Mouse (Mus musculus) kidney, postnatal 0 days (tissue): ENCODE results near the gene Acp5. TPM values are rescaled to one million over a fixed set of nuclear protein-coding genes. Genes with fewer than 3 reads are reported as not detected.

ENCODE experiments used
- ATAC-seq: fragments of 200-750 bp; cut with Nextera tagmentation; replicated peaks from 2 replicates; pipeline ENCODE4 v1.8.0; 2017; ENCODE audit warnings: low read depth, moderate number of reproducible peaks, moderate TSS enrichment, moderate library complexity; ENCODE audit not compliant: low FRiP score
- DNase-seq: peaks from one replicate; pipeline ENCODE4 v3.0.0-alpha.2; 2016; ENCODE audit warnings: low spot score
- H3K27ac ChIP-seq: fragments of 300-500 bp; sonication (generic); 2 replicates; pipeline ENCODE4 v1.5.1; 2014; ENCODE audit warnings: mild to moderate bottlenecking
- H3K27me3 ChIP-seq: fragments of 300-500 bp; sonication (generic); 2 replicates; pipeline ENCODE4 v1.6.1; 2014; ENCODE audit warnings: low read length, mixed read lengths; ENCODE audit not compliant: insufficient read depth
- H3K36me3 ChIP-seq: fragments of 300-500 bp; sonication (generic); 2 replicates; pipeline ENCODE4 v1.6.1; 2014; ENCODE audit warnings: low read length, mixed read lengths; ENCODE audit not compliant: insufficient read depth
- H3K4me1 ChIP-seq: fragments of 300-500 bp; sonication (generic); replicated peaks from 2 replicates; pipeline ENCODE4 v1.6.1; 2014; ENCODE audit warnings: antibody characterized with exemption, low read length, mixed read lengths; ENCODE audit not compliant: insufficient read depth
- H3K4me2 ChIP-seq: fragments of 300-500 bp; sonication (generic); 2 replicates; pipeline ENCODE4 v1.6.1; 2014; ENCODE audit warnings: mild to moderate bottlenecking, low read length, moderate library complexity, mixed read lengths
- H3K4me3 ChIP-seq: fragments of 300-500 bp; sonication (generic); replicated peaks from 2 replicates; pipeline ENCODE4 v1.5.1; 2014; ENCODE audit warnings: low read depth, low read length
- H3K9ac ChIP-seq: fragments of 300-500 bp; sonication (generic); 2 replicates; pipeline ENCODE4 v1.6.1; 2014; ENCODE audit warnings: low read depth, low read length
- H3K9me3 ChIP-seq: fragments of 300-500 bp; sonication (generic); replicated peaks from 2 replicates; pipeline ENCODE4 v1.6.1; 2016; ENCODE audit warnings: low read length, inconsistent platforms, mixed read lengths
- CTCF ChIP-seq: IDR thresholded peaks from 2 replicates; pipeline ENCODE4 v1.5.1; 2016; ENCODE audit warnings: antibody characterized with exemption, low read depth, mild to moderate bottlenecking, moderate library complexity
- WGBS: fragments of 180-500 bp; shearing (Covaris S2); extraction: QIAGEN DNeasy Blood & Tissue Kit; methylation state at CpG from one replicate; pipeline ENCODE4 v1.1.7; 2014; 5-methylcytosine and 5-hydroxymethylcytosine counted together
- polyA plus RNA-seq: library from polyadenylated mRNA; unstranded; fragments of >200 nt; fragmentation: Nextera tagmentation; extraction: Ambion mirVana; gene quantifications from 2 replicates; pipeline ENCODE4 v1.2.1, GENCODE M21; 2015

The Acp5 gene
- polyA plus RNA-seq, 1 experiment from 2014 or later, result 6.3 TPM

DNA sequence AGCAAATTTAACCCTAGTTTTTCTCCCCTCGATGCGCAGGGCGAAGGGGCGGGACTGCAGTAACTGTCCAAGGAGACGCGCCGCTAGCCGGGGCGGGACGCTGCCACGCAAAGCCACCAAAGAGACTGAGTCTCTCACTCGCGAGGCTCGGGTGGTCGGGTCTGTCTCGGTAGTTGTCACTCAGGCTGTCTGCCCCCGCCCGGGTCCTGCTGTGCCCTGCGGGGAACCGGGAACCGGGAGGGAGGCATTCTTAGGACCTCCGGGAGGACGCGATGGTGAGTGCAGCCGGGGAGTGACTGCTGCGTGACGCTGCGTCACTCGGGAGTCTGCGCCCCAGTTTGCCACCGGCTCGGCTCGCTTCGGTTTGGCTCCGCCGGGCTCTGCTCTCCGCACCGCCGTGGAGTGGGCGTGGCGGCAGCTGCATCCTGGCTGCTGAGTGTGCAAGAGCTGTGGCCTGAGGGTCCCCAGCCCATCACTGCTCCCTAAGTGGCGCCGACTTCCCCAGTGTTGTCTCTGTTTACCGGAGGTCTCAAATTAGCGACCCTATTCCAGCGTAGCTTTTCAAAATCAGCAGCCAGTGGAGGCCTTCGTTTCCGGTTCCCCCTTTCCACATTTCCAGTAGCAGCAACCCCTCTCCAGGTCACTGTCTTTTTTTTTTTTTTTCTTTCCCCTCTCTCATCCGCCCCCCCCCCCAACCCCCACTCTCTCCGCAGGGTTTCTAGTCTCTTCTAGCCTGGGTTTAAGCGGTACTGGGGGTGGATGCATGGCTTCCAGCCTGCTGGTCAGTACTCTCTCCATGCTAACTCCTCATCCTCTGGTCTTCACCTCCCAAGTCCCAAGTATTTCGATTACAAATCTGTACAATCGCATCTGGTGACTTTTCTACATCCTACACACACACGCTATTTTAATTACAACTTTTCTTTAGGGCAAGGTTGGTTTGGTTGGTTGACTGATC is 29.5 kb upstream of the Acp5 start:
- no peaks in the 10 kb centered on the region for H3K9me3 ChIP-seq
- H3K27me3 ChIP-seq, result no peaks in the 10 kb centered on the region
- peak overlapping the region; percentile 55 for H3K9ac ChIP-seq
- no peaks in the 10 kb centered on the region for H3K4me1 ChIP-seq
- no peak for TF ChIP-seq CTCF
- ATAC-seq (peak; percentile 62), DNase-seq (peak; percentile 59)
- WGBS, result 3% methylated on average over 53 of the region's 54 CpGs
- peak overlapping the region; percentile 83 for H3K4me2 ChIP-seq
- H3K4me3 ChIP-seq, result peak overlapping the region; percentile 51
- no peak overlapping the region for H3K27ac ChIP-seq
- H3K36me3 ChIP-seq, result no peaks in the 10 kb centered on the region

DNA sequence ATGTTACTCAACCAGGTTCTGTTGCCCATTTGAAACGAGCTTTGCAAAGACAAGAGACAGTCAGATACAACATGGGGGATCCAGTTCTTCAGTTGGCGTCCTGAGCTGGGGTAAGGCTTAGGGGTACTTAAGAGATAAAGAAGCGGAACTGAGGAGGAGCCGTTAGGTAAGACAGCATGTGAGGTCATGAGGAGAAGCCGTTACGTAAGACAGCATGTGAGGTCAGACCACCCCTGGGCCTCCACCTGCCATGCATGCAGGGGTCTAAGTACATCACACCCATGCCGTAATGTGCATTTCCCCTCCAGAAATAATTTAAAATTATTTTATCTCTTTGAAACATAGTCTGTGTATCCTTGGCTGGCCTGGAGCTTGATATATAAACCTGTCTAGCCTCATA is 27.4 kb upstream of the Acp5 start:
- Histone ChIP-seq H3K9ac (no peak overlapping the region), H3K4me1 (no peaks in the 10 kb centered on the region), H3K4me2 (no peak overlapping the region), H3K27me3 (no peaks in the 10 kb centered on the region), H3K9me3 (no peaks in the 10 kb centered on the region), H3K36me3 (no peaks in the 10 kb centered on the region; the same call in 1 of the 2 replicates), H3K4me3 (no peak overlapping the region), H3K27ac (no peak overlapping the region)
- ATAC-seq (no peak), DNase-seq (no peak)
- no peak for TF ChIP-seq CTCF
- WGBS, result 84% methylated on average over 7 of the region's 7 CpGs

DNA sequence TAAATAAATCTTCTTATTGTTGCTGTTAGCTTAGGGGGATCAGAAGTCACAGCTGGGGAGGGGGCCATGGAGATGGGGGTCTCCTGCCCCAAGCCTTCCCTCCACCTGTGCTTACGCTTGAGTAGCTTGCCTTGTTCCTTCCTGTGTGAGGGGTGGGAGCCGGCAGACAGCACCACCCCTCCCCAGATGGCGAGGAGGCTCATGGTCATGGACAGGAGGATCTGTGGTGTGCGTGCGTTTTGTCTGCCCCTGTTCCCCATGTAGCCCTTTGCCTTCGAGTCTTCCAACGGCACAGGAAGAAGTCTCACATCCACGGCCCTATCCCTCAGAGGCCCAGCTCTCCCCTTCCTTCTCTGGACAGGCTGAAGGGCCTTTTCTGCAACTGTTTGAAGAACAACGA is 26.8 kb upstream of the Acp5 start:
- Histone ChIP-seq H3K9me3 (no peaks in the 10 kb centered on the region), H3K9ac (no peak overlapping the region), H3K4me2 (no peak overlapping the region), H3K27ac (no peak overlapping the region), H3K27me3 (no peaks in the 10 kb centered on the region), H3K36me3 (no peaks in the 10 kb centered on the region; the same call in 1 of the 2 replicates), H3K4me1 (peaks cover 4% of the 10 kb centered on the region; the same call in 1 of the 2 replicates), H3K4me3 (no peak overlapping the region)
- 81% methylated on average over 9 of the region's 9 CpGs for WGBS
- DNase-seq, result no peak
- TF ChIP-seq CTCF, result no peak
- no peak for ATAC-seq

DNA sequence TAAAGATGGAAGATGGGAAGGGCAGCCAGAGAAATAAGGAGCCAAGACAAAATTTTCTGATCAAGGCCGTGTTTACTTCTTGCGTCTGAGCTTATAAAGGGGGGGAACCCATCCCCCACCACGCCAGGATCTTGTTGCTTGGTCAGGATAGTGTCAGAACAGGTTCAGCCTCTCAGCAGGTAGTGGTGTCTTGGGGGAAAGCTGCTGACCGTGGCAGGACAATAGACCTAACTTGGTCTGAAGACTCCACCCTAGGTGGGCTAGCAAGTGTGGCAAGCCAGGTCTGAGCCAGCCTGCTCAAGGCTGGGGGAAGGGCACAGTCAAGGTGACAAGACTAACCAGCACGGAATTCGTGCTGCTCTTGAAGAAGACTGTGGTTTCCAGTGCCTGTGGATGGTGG is 25.8 kb upstream of the Acp5 start:
- 36% methylated on average over 6 of the region's 6 CpGs for WGBS

DNA sequence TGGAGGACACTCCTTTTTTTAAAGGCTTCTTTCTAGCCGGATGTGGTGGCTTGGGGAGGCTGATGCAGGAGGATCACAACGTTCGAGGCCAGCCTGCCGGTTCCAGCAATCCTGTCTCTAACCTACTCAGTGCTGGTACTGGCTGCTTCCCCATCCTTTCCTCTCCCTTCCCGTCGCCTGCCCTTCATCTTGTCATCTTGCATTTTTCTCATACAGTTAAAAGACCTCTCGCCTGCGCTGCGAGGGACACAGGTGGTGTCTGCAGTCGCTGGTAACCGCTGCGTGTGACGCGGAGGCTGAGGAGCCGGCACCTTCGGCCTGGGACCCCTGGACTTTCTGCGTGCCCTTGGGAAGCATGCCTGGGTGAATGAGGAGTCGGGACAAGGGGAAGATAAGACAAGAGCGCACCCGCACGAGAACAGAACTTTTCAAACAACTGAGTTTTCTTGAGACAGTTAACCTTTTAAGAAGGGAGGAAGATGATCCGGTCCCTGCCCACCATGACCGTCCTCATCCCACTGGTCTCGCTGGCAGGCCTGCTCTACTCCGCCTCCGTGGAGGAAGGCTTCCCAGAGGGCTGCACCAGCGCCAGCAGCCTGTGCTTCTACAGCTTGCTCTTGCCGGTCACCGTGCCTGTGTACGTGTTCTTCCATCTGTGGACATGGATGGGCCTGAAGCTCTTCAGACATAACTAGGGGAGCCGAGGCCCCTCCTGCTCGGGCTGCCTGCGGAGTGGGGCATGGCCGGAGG is 22.2 kb upstream of the Acp5 start:
- DNase-seq, result no peak
- H3K4me3 ChIP-seq, result peak overlapping the region; percentile 71

More for the DNA sequence above, 25.8 kb upstream of the Acp5 start:
- TF ChIP-seq CTCF, result no peak
- no peak for ATAC-seq
- H3K27ac ChIP-seq, result no peak overlapping the region
- no peak overlapping the region for H3K4me2 ChIP-seq
- H3K27me3 ChIP-seq, result no peaks in the 10 kb centered on the region
- H3K9ac ChIP-seq, result no peak overlapping the region
- no peaks in the 10 kb centered on the region; the same call in 1 of the 2 replicates for H3K36me3 ChIP-seq
- no peak overlapping the region for H3K4me3 ChIP-seq
- H3K9me3 ChIP-seq, result no peaks in the 10 kb centered on the region
- H3K4me1 ChIP-seq, result peaks cover 7% of the 10 kb centered on the region; the same call in 1 of the 2 replicates
- DNase-seq, result no peak

More for the DNA sequence above, 22.2 kb upstream of the Acp5 start:
- 74% methylated on average over 34 of the region's 34 CpGs for WGBS
- no peaks in the 10 kb centered on the region; the same call in 1 of the 2 replicates for H3K36me3 ChIP-seq
- TF ChIP-seq CTCF, result no peak
- H3K4me1 ChIP-seq, result peaks cover 7% of the 10 kb centered on the region; the same call in 1 of the 2 replicates
- H3K27me3 ChIP-seq, result no peaks in the 10 kb centered on the region
- H3K27ac ChIP-seq, result no peak overlapping the region
- no peak for ATAC-seq
- H3K4me2 ChIP-seq, result peak overlapping the region; percentile 81
- H3K9ac ChIP-seq, result peak overlapping the region; percentile 88
- no peaks in the 10 kb centered on the region for H3K9me3 ChIP-seq
